Mouse (Mus musculus): ENCODE data around the gene Slc39a7.

- TF ChIP-seq CTCF (IDR thresholded peaks at IDR 0.05; ENCODE audit: control insufficient read depth, insufficient read depth, insufficient replicate concordance, low read depth, low read length) (no peak), POLR2A (IDR thresholded peaks at IDR 0.05; ENCODE audit: control insufficient read depth, low read depth, low read length) (no peak)
Observed at GRCm38 (mm10) chr17:34036647-34037046, 5.2 kb upstream of the Slc39a7 start.

Data from testis, adult 2 months (tissue).